Mouse (Mus musculus) testis, adult 2 months (tissue): ENCODE measurements around the gene Rnf135. TPM values are rescaled to one million over a fixed set of nuclear protein-coding genes. Genes with fewer than 3 reads are reported as not detected.

Source experiments
- H3K27ac ChIP-seq: fragments of 200-500 bp; 2 replicates; pipeline ENCODE4 v1.5.1; 2012; ENCODE audit warnings: low read depth, low read length; ENCODE audit not compliant: control insufficient read depth, insufficient read depth
- H3K27me3 ChIP-seq: fragments of 200-500 bp; 2 replicates; pipeline ENCODE4 v1.6.1; 2012; ENCODE audit warnings: mild to moderate bottlenecking, low read length, moderate library complexity; ENCODE audit not compliant: control insufficient read depth, insufficient read depth
- H3K36me3 ChIP-seq: fragments of 200-500 bp; 2 replicates; pipeline ENCODE4 v1.6.1; 2012; ENCODE audit warnings: mild to moderate bottlenecking, low read length; ENCODE audit not compliant: control insufficient read depth, insufficient read depth
- H3K4me1 ChIP-seq: fragments of 200-500 bp; 2 replicates; pipeline ENCODE4 v1.6.1; 2012; ENCODE audit warnings: low read length; ENCODE audit not compliant: control insufficient read depth, insufficient read depth
- H3K4me3 ChIP-seq: fragments of 200-500 bp; 2 replicates; pipeline ENCODE4 v1.5.1; 2012; ENCODE audit warnings: low read depth, mild to moderate bottlenecking, low read length, moderate library complexity, mixed read lengths; ENCODE audit not compliant: control insufficient read depth
- CTCF ChIP-seq: fragments of 200-500 bp; IDR thresholded peaks from 2 replicates; pipeline ENCODE4 v1.5.1; 2012; ENCODE audit warnings: low read depth, mild to moderate bottlenecking, inconsistent platforms, low read length, moderate library complexity; ENCODE audit not compliant: control insufficient read depth, insufficient read depth, insufficient replicate concordance
- POLR2A ChIP-seq: fragments of 200-500 bp; IDR thresholded peaks from 2 replicates; pipeline ENCODE4 v1.6.1; 2012; ENCODE audit warnings: low read depth, mild to moderate bottlenecking, inconsistent platforms, low read length, moderate library complexity; ENCODE audit not compliant: control insufficient read depth
- polyA plus RNA-seq: library from polyadenylated mRNA; depleted of rRNA; stranded (reverse); fragments of >200 nt; gene quantifications from 2 replicates; pipeline ENCODE4 v1.2.3, GENCODE M21; 2012; rRNA removed

The Rnf135 gene
- 3.8 and 3.9 TPM in 2 replicates for polyA plus RNA-seq

GRCm38 (mm10) chr11:80183705-80184255, at the start of gene Rnf135:
Gene Rnf135 (plus strand): TSS chr11:80183851.
- peak within 1 kb of the TSS; percentile 86 for H3K27ac ChIP-seq
- TF ChIP-seq CTCF (no peak), POLR2A (peak; percentile 69)

GRCm38 (mm10) chr11:80134744-80135143, 48.9 kb upstream of the Rnf135 start:
- Histone ChIP-seq H3K27ac (no peak overlapping the region), H3K4me1 (no peaks in the 10 kb centered on the region), H3K36me3 (no peaks in the 10 kb centered on the region), H3K4me3 (no peak overlapping the region), H3K27me3 (no peaks in the 10 kb centered on the region)
- no peak for TF ChIP-seq CTCF
- no peak for TF ChIP-seq POLR2A

More at GRCm38 (mm10) chr11:80183705-80184255, at the start of gene Rnf135:
- Histone ChIP-seq H3K4me3 (peak within 1 kb of the TSS; percentile 89), H3K27me3 (no peaks in the 10 kb centered on the region), H3K4me1 (no peaks in the 10 kb centered on the region; the same call in 1 of the 2 replicates), H3K36me3 (no peaks in the 10 kb centered on the region)

- Histone ChIP-seq H3K4me3 (no peak overlapping the region), H3K36me3 (no peaks in the 10 kb centered on the region), H3K27ac (no peak overlapping the region)
Observed at GRCm38 (mm10) chr11:80135954-80136683, 47.5 kb upstream of the Rnf135 start.

GRCm38 (mm10) chr11:80136786-80137185, 46.9 kb upstream of the Rnf135 start:
- no peak overlapping the region for H3K4me3 ChIP-seq
- no peaks in the 10 kb centered on the region for H3K27me3 ChIP-seq
- no peak overlapping the region for H3K27ac ChIP-seq
- TF ChIP-seq CTCF (no peak), POLR2A (no peak)
- no peaks in the 10 kb centered on the region for H3K36me3 ChIP-seq
- H3K4me1 ChIP-seq, result no peaks in the 10 kb centered on the region

More at GRCm38 (mm10) chr11:80135954-80136683, 47.5 kb upstream of the Rnf135 start:
- H3K27me3 ChIP-seq, result no peaks in the 10 kb centered on the region
- H3K4me1 ChIP-seq, result no peaks in the 10 kb centered on the region
- TF ChIP-seq CTCF (no peak), POLR2A (no peak)

- peaks cover 2% of the 10 kb centered on the region for H3K4me1 ChIP-seq
- no peak for TF ChIP-seq CTCF
- TF ChIP-seq POLR2A, result no peak
- H3K36me3 ChIP-seq, result no peaks in the 10 kb centered on the region
- H3K4me3 ChIP-seq, result no peak overlapping the region
- no peak overlapping the region for H3K27ac ChIP-seq
- no peaks in the 10 kb centered on the region for H3K27me3 ChIP-seq
Observed at GRCm38 (mm10) chr11:80137773-80138172, 45.9 kb upstream of the Rnf135 start.

GRCm38 (mm10) chr11:80141825-80142521, 41.7 kb upstream of the Rnf135 start, which contains the start of gene Tefm:
Gene Tefm (minus strand): TSS chr11:80142175.
- H3K27ac ChIP-seq, result peak within 1 kb of the TSS; percentile 90
- peak; percentile 73; the same call in 1 of the 2 replicates for TF ChIP-seq POLR2A
- TF ChIP-seq CTCF, result no peak
- peaks cover 7% of the 10 kb centered on the region for H3K4me1 ChIP-seq
- H3K36me3 ChIP-seq, result no peaks in the 10 kb centered on the region
- no peaks in the 10 kb centered on the region for H3K27me3 ChIP-seq
- peak within 1 kb of the TSS; percentile 97 for H3K4me3 ChIP-seq

GRCm38 (mm10) chr11:80142872-80143271, 40.8 kb upstream of the Rnf135 start:
- Histone ChIP-seq H3K36me3 (no peaks in the 10 kb centered on the region), H3K4me3 (peak overlapping the region; percentile 97), H3K27ac (peak overlapping the region; percentile 61), H3K4me1 (peaks cover 7% of the 10 kb centered on the region), H3K27me3 (no peaks in the 10 kb centered on the region)
- TF ChIP-seq CTCF (no peak), POLR2A (no peak)
